Mouse (Mus musculus) cerebellum, postnatal 4 days (tissue): ENCODE results near the gene Jarid2.

Experiments used
- DNase-seq, 2 experiments: peaks; one replicate each; pipeline ENCODE4 v3.0.0; 2022; ENCODE audit warnings: low spot score in 2 of 2, mixed read lengths in 1 of 2

The Jarid2 gene

GRCm38 (mm10) chr13:44839866-44840835 is 110.9 kb downstream of the Jarid2 start:
- DNase-seq: peak; percentile 49 to 75

- DNase-seq: no peak
Observed at GRCm38 (mm10) chr13:44851426-44851825, 122.2 kb downstream of the Jarid2 start.

- no peak for DNase-seq
Observed at GRCm38 (mm10) chr13:44852024-44852423, 122.8 kb downstream of the Jarid2 start.

GRCm38 (mm10) chr13:44865566-44865965 is 136.3 kb downstream of the Jarid2 start:
- no peak for DNase-seq

GRCm38 (mm10) chr13:44868037-44868650 is 138.9 kb downstream of the Jarid2 start:
- DNase-seq: peak in 1 of 2 experiments; percentile 38

GRCm38 (mm10) chr13:44869418-44870119 is 140.3 kb downstream of the Jarid2 start:
- peak; percentile 100 for DNase-seq

- no peak for DNase-seq
Observed at GRCm38 (mm10) chr13:44876799-44877198, 147.5 kb downstream of the Jarid2 start.

GRCm38 (mm10) chr13:44881001-44881400 is 151.7 kb downstream of the Jarid2 start:
- DNase-seq: no peak

- no peak for DNase-seq
Observed at GRCm38 (mm10) chr13:44886221-44886620, 156.9 kb downstream of the Jarid2 start.

GRCm38 (mm10) chr13:44890612-44891011 is 161.3 kb downstream of the Jarid2 start:
- no peak for DNase-seq

GRCm38 (mm10) chr13:44891813-44892730 is 162.8 kb downstream of the Jarid2 start:
- DNase-seq: no peak

- no peak for DNase-seq
Observed at GRCm38 (mm10) chr13:44896211-44896610, 166.9 kb downstream of the Jarid2 start.

GRCm38 (mm10) chr13:44902299-44902698 is 173.0 kb downstream of the Jarid2 start:
- DNase-seq: no peak

- no peak for DNase-seq
Observed at GRCm38 (mm10) chr13:44903416-44903815, 174.1 kb downstream of the Jarid2 start.

- DNase-seq: no peak
Observed at GRCm38 (mm10) chr13:44904271-44904670, 175.0 kb downstream of the Jarid2 start.

- DNase-seq: no peak
Observed at GRCm38 (mm10) chr13:44906141-44906540, 176.9 kb downstream of the Jarid2 start.

GRCm38 (mm10) chr13:44907702-44908101 is 178.4 kb downstream of the Jarid2 start:
- peak; percentile 63 to 93 for DNase-seq

- DNase-seq: no peak
Observed at GRCm38 (mm10) chr13:44908790-44909189, 179.5 kb downstream of the Jarid2 start.

GRCm38 (mm10) chr13:44912851-44913250 is 183.6 kb downstream of the Jarid2 start:
- DNase-seq: peak in 1 of 2 experiments; percentile 58

- DNase-seq: no peak
Observed at GRCm38 (mm10) chr13:44913560-44913959, 184.3 kb downstream of the Jarid2 start.

- DNase-seq: no peak
Observed at GRCm38 (mm10) chr13:44915382-44915781, 186.1 kb downstream of the Jarid2 start.
